Mouse (Mus musculus): ENCODE results near the gene Ptgs2.

Gene Ptgs2

GRCm38 (mm10) chr1:150147272-150147671 is 47.4 kb downstream of the Ptgs2 start:
- no peak for DNase-seq (ENCODE audit: low spot score)

DNA sequence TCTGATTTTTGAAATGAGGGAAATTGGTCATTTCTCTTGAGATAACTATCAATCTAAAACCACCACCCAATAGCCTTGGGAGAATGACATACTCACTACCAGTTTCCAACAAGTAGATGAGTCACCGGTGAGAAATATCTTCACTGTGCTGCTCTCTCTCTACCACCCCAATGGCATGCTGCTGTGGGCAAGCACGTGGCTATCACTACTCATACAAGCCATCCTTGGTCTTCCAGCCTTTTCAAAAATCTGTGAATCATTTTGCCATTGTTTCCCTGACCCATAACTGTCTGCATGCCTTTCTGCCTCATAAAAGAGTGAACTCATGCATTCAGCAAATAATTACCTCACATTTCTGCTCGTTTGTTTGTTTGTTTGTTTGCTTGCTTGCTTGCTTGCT is 51.6 kb downstream of the Ptgs2 start:
- no peak for DNase-seq (ENCODE audit: low spot score)

Data from urinary bladder, postnatal 25 days (tissue).